Mouse (Mus musculus) spleen, adult 2 months (tissue): ENCODE data around the gene Gm49661.

Experiments used
- CTCF ChIP-seq: fragments of 200-500 bp; IDR thresholded peaks from 2 replicates; pipeline ENCODE4 v1.5.1; 2011; ENCODE audit warnings: mild to moderate bottlenecking, inconsistent platforms; ENCODE audit not compliant: insufficient read depth, insufficient read length, insufficient replicate concordance; ENCODE audit errors: extremely low read depth
- POLR2A ChIP-seq: fragments of 200-500 bp; IDR thresholded peaks from 2 replicates; pipeline ENCODE4 v1.6.1; 2011; ENCODE audit warnings: low read depth, low read length, inconsistent platforms

DNA sequence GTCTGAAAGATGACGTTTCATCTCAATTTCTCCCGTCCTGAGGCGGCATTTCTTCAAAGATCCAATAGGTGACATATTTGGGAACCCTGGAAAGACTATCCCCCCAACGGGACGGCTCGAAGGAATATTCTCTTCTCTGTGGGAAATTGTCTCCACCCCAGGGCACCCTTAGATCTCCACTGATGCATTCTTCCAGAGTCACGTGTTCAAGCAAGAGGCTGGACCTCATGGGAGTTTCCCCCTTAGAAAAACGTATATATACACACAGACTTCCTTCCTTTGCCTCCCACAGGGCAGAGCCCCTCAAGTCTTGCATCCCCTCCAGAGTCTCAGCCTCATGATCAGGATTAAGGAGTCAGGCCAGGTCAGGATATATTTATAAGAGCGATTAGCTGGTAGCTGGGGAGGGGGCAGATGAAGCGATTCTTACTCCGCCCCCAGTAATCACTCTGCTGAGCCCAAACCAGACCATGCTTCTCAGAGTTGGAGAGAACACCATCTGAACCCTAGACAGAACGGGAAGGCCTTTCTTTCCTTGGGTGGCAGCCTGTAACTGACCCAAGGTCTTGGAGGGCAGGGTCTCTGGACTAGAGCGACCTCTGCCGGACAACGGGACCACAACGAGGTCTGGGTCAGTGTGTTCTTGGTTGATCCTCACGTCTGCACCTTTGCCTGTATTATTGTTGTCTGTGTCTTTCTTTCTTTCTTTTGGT lies 22.5 kb downstream of the Gm49661 start, which contains the start of gene Rtbdn:
- TF ChIP-seq CTCF (peak; percentile 4; the same call in 1 of the 2 replicates), POLR2A (no peak)
